Mouse (Mus musculus) retina, postnatal 1 day (tissue): ENCODE results near the gene B230118H07Rik.
A peak's percentile ranks its signal among the peaks of the same experiment; 100 is the strongest.

Experiments
- DNase-seq: peaks from one replicate; pipeline ENCODE4 v3.0.0-alpha.2; 2012

B230118H07Rik gene

DNA sequence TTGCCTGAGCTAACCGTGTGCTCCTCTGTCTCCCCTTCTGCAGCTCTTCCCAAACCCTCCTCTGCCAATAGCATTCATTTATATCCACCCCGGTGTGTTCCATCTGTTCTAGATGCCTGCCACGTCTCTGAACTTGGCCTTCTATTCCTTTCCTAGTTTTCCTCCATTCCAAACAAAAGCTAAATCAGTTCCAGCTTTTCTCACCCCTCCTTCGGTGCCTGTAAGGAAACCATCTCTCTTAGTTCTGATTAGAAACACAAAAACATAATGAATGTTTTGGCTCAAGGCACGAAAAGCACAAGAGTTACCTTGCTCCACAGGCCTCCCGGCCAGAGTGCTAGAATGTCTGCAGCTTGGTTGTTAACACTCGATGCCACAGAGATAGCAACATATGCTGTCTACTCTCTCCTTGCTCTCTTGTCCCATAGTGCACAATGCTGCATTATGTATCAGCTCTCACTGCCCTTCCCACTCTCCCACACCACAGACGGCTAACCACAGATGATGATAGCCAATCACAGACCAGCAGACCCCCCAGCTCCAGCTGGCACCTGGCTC lies at the start of gene B230118H07Rik, which contains the start of gene Rag1:
TSS of gene B230118H07Rik (minus strand) at position 419 of the 558 bp plus-strand sequence.
TSS of gene Rag1 (minus strand) at position 388 of the 558 bp plus-strand sequence.
- DNase-seq, result peak; percentile 56

DNA sequence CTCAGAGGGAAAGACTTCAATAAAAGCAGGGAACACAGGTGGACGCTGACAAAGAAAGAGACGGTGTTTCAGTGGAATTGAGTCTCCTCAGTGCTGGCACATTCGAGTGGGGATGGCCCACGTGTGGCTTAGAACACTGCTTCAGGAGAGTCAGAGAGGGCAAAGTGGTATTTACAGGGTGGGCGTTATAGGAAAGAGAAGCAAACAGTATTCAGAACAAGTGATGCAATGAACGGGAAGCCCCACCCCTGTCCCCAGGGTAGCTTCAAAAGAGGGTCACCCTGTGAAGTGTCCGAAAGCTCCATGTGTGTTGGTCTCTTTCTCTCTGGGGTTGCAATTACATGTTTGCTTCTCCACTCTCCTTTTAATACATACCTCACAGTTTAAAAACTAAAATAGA lies 46.3 kb upstream of the B230118H07Rik start:
- no peak for DNase-seq

DNA sequence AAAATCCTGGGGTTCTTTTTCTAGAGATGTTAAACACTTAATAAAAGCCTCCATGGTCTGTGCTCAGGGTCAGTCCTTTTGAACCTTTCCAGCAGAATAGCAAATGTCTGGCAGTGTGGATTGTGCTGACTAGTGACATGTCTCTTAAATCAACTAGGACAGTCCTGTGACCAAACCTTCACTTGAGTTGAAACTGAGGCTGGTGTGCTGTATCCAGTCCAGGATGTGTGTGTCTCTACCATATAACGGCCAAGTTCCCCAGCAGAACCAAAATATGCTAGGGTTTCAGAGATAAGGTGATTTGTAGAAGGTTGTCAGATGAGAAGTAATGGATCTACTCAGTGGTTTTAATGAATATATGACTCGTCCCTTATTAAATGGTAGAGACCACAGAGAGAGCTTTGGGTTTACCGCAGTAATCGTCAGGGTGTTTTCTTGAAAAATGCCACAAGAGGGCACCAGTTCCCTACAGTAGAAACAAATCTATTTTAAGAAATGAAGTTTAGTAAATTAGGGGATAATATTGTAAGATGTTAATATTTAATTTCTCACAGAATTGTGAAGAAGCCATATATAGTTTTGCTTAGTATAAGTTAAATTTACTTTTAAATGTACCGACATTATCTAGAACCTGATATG lies 44.4 kb upstream of the B230118H07Rik start:
- peak; percentile 47 for DNase-seq

DNA sequence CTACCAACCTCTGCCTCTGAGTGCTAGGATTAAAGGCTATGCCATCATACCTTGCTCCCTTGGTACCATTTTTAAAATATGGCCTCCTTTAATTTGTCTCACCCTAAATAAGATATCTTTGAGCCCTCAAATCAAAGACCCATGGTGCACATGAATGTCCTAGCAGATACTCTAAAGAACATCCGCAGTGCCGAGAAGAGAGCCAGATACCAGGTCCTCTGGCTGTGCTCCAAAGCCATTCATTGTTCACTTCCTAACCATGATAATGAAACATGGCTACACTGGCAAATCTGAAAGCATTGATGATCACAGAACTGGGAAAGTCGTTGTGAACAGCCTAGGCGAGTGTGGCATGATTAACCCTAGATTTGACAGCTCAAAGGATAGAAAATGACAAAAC lies 43.7 kb upstream of the B230118H07Rik start:
- no peak for DNase-seq

DNA sequence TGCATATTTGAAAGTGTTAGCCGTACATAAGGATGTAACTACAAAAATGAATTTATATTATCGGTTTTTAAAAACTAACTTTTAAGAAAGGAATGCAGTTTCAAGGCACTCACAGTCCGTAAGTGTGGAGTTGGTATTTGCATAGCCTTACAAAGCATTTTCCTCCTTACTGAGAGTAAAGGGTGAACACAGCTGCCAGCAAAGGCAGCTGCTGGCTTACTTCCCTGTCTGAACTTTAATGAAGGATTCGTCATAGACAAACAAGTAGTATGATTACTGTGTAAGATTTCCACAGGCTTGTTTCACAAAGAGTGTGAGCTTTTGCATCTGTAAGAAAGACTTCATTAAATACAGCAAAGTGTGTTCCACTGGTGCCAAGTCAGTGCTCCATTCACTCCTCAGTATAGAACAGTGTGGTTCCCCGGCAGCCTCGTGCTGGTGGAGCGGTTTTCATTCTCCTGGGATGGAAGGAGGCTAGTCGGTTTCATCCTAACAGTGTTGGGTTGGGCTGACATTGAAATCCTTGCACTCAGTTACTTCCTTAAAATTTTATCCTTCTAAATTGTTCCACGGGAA lies 41.0 kb upstream of the B230118H07Rik start:
- no peak for DNase-seq

DNA sequence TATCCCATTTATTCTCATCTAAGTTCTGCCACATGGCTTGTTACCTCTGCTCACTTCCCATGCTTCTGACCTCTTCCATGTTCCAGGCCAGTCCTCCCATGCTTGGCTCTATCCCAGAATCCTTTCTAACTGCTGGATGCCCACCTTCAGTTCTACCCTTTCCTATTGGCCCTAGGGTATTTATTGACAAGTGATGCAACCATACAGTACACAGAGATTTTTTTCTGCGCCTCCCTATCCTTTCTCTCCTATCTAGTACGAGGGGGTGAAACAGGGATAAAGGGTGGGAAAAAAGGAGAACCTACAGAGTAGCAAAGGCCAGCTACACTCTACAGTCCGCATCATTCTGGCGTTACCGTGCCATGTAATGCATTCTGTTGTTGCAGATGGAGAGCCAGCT lies 38.7 kb upstream of the B230118H07Rik start:
- DNase-seq, result no peak

DNA sequence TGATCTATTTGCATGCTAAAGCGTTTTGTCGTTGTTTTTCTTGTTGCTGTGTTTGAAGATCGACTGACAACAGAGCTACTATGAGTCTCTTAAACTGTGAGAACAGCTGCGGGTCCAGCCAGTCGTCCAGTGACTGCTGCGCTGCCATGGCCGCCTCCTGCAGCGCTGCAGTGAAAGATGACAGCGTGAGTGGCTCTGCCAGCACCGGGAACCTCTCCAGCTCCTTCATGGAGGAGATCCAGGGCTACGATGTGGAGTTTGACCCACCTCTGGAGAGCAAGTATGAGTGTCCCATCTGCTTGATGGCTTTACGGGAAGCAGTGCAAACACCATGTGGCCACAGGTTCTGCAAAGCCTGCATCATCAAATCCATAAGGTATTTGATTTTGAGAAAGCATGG lies 35.1 kb upstream of the B230118H07Rik start:
- no peak for DNase-seq

DNA sequence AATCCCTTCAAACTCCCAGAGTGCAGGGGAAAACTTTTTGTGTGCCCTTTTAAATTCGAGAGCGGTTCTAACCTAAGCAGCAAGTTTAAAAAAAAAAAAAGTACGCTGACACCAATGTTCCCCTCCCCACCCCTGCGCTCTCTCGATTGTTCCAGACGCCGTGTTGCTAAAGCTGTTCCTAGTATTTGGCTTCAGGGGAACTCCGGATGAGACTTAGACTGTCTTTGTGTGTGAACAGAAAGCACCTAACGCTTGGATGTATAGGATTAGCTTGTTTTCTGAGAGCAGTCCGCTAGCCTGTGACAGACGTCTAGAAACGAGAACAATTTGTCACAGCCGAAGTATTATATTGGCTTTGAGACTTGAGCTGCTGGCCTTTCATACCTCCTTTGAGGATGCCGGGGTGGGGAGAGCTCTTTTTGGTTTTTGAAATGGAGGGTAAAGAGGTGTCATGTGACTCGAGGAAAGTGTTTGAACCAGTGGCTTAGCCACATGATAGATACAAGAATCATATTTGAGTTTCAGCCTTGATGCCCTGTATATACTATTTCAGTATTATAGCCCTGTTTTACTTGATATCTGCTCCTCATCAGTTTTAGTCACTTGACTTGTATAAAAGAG lies 29.9 kb upstream of the B230118H07Rik start:
- peak; percentile 37 for DNase-seq

DNA sequence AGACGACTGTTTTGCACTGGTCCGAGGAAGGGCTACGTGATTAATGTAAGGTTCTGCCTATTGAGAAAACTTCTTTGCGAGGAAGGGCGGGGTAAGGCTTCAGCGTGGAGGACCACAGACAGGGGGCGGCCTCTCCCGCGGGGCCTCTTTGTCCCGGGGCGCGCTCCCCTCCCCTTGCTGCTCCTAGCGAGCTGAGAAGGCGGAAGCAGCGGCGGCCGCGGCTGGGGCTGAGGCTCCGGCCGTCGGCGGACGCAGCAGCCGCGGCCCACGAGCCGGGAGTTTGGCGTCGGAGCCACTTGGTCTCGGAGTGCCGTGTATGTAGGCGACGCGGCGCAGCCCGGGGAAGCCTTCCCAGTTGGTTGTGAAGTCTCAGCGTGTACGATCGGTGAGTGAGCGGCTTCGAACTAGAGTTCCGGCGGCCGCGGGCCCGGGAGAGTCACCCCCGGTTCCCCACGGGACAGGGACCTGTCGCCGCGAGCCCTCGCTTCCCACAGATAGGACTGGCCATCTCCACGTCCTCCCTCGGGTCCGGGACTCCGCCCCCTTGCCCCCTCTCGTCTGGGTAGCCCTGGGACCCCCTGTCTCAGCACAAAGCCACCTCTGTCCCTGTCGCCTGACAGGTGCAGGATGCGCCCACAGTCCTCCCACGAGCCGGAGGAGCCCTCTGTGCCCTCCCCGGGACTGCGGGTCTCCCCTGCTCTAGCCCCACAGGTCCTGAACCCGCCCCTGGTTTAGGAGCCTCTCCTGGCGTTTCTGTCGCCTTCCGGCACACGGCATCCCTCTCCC lies 29.1 kb upstream of the B230118H07Rik start, which contains the start of gene Traf6:
TSS of gene Traf6 (plus strand) at position 194 of the 786 bp plus-strand sequence.
- peak; percentile 93 for DNase-seq

DNA sequence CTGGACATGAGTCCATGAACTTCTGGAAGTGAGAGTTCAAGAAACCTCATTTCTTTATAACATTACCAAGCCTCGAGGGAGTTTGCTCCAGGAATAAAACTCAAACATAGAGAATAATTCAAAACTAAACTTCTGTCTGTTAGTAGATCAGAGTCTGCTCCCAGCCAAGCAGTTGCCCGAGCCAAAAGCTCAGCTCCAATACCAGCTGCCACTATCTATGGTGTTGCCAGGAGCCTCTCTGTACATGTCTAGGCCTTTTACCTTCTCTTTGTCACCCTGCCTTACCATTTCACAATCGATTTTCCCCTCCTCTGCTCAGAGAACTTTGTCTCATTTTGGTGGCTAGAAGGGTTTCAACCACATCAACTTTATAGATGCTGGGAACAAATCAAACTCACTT lies 24.2 kb upstream of the B230118H07Rik start:
- no peak for DNase-seq

DNA sequence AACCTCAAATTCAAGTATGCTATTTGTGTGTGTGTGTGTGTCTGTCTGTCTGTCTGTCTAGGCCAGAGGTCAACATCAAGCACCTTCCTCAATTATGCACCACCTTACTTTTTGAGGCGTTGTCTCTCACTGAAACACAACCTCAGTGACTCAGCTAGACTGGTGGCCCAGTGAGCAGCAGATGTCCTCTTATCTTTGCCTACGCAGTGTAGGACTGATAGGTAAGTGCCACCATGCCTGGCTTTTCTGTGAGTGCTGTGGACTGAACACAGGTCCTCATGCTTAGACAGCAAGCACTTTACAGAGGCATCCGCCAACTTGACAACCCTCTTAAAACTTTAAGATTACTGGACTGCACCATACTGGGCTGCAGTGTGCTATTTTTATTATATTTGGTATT lies 19.4 kb upstream of the B230118H07Rik start:
- DNase-seq, result no peak

DNA sequence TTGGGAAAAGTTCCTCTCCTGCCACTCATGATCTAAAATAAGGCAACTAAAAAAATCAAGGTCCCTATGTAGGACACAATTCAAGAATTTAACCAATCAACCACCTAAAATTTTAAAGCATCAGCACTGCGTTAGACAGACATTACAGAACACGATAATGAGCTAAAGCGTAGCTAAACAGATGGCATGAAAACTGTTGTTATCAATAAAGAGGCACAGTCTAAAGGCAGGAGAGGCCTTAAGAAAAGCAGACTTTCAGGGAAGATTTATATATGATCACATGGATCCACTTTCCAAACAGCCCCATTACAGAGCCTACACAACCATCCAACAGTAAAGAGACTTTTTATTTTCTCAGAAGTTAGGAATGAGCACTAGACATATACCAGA lies 16.4 kb upstream of the B230118H07Rik start:
- DNase-seq, result no peak

DNA sequence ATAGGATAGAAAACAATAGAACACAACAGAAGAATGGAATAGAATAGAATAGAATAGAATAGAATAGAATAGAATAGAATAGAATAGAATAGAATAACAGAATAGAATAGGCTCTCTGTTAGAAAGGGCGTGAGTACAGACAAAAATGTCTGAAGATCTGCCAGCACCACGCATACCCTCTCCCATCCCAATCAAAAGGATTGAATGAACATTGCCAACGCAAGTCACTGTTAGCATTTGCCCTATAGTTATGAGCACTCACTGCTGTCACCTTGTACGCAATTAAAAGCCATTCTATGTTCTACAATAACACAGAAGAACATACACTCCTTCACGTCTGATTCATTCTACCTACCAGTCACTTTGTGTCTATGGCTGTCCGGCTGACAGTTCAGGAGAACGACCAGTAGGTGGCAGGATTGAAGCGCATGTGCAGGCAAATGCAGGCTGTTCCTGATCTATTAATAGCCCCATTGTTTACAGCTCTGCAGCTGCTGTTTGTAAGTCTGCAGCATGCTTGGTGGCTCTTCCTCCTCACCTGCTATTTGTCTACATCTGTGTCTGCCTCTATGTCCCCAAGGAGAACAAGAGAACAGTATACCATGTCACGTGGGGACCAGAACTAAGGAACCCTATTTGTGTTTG lies 15.8 kb upstream of the B230118H07Rik start:
- DNase-seq, result peak; percentile 94

DNA sequence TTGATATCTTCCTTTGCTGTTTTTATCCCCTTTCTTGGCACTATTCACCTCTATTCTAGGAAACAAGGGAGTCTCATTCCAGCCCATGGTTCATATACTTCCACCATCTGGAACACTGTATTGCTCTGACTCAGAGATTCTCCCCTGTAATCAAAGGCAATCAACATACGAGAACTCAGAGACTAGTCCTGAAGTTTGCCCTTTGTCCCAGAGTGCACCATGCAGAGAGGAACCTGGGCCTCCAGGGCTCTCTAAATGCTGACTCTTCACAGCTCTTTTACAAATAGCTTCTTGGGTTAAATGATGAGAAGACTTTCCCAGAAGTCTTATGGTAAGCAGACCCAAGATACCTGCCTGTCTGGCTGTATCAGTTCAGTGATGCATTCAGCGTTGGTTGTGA lies 11.2 kb upstream of the B230118H07Rik start:
- DNase-seq, result no peak

DNA sequence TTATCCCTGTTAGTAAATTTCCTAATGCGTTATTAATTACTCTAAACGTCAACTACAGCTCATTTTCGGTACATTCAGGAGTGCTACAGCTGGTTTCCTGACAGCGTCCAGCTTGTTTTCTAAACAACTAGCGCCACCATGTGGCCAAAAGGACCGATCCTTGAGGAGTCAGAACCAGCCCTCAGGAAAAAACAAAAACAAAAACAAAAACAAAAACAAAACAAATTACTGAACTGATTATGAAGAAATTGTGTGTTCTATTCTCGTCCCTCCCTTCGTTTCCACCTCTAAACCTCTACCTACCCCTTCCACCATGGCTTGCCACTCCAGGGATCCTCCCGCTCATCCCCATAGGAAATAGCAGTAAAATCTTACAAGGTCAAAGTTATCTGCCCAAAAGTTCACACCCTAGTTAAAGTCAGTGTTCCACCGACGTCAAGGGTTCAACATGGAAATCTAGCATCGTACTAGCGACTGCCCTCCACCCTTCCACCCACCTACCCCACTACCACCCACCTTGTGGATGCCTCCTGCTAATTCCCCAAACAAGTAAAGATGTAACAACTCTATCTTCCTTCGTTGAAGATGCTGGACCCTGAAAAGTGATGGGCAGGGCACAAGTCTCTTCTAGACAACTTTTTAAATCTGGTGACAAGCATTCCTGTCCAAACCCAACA lies 3.7 kb upstream of the B230118H07Rik start:
- DNase-seq, result no peak

DNA sequence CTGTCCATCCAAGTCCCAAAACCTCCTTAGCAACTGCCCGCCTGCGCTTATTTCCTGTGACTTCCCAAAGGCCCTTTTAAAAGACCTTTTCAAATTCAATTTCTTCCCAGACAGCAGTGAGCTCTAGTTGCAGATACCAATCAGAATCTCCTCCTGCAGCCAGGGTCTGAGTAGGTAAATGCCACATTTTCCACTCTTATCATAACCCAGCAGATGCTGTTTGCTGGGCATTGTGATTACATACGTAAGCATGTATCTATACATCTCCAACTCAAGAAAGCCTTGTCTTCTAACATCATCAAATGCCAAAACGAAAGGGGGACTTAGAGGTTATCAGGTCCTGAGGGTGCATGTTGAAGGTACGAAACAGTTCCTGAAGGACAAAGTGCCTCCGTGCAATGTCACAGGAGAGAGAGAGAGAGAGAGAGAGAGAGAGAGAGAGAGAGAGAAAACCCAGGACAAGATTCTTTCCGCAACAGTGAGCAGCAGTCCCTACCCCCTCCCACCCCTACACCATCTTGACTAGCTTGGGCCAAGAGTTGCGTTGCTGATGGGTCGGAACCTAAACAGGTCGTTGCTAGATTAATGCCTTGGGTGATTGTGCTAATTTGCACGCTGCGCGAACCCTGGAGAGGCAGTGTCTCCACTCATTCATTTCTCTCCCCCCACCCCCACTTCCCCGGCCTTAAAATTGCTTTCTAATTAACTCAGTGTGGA lies 3.0 kb upstream of the B230118H07Rik start:
- DNase-seq, result peak; percentile 95

DNA sequence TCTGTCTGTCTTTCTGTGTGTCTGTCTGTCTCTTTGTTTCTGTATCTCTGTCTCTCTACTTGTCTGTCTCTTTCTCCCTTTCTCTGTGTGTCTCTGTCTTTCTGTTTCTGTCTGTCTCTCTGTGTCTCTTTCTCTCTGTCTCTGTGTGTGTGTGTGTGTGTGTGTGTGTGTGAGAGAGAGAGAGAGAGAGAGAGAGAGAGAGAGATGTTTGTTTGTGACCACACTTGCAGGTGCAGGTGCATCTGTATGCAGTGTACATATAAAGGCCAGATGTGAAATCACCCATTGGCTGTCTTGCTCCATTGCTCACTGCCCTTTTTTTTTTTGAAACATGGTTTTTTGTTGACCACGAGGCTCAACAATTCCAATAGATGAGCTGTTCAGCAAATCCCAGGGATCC lies 1.1 kb upstream of the B230118H07Rik start:
- DNase-seq, result no peak

DNA sequence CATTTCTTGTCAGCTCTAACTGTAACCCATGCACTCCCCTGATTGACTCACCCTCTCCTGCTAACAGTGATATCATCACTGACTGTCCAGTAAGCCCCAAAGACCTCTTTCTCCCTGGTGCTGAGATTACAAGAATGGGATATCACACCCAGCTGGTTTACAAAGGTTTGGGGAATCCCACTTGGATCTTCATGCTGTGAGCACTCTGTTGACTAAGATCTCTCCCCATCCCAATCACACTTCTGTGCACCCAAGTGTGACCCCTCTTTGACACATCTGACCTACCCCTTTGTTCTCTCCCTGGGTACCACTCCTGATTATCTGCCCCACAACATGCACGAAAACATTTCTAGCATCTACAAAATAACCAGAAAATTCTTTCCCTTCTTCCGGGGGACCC lies 971 bp downstream of the B230118H07Rik start:
- DNase-seq, result no peak

DNA sequence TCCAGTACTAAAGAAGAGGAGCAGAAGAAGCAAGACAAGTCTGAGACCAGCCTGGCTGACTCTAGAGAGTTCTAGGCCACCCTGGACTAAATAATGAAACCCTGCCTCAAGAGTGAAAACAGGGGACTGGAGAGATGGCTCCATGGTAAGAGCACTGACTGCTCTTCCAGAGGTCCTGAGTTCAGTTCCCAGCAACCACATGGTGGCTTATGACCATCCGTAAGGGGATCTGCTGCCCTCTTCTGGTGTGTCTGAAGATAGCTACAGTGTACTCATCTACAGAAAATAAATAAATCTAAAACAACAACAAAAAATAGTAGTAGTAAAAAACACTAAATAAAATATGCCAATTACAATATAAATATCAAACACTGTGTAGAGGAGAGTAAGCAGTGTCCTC lies 3.5 kb downstream of the B230118H07Rik start:
- no peak for DNase-seq

DNA sequence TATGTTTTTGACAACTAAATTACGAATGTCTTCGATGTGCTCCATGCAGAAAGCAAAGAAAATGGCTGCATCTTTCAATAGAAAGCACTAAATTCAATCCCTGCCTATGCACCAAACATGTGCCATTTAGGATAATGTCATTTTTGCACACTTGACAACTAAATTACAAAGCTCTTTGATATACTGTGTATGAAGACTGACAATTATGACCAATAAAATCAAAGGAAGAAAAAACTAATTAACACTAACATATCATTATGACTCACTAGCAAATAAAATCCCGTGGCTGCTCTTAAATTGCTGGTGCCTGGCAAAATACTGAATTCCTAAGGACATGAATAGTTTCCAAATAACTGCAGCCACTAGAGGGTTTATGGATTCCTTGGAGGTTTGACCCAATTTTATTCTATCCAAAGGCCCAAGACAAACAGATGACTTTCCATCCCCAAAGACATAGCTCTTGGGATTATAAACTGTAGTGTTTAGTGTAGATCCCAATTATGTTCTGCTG lies 9.4 kb downstream of the B230118H07Rik start:
- no peak for DNase-seq
